Mouse (Mus musculus) olfactory bulb, adult 2 months (tissue): ENCODE data around the gene Enho. TPM values are rescaled to one million over a fixed set of nuclear protein-coding genes. Genes with fewer than 3 reads are reported as not detected.

Experiments used
- H3K27ac ChIP-seq: fragments of 200-500 bp; 2 replicates; pipeline ENCODE4 v1.5.1; 2012; ENCODE audit warnings: low read depth, low read length; ENCODE audit not compliant: insufficient read depth
- H3K4me1 ChIP-seq: fragments of 200-500 bp; 2 replicates; pipeline ENCODE4 v1.6.1; 2012; ENCODE audit warnings: low read length; ENCODE audit not compliant: control insufficient read depth, insufficient read depth
- H3K4me3 ChIP-seq: fragments of 200-500 bp; 2 replicates; pipeline ENCODE4 v1.5.1; 2012; ENCODE audit warnings: mild to moderate bottlenecking, low read depth, low read length, moderate library complexity; ENCODE audit not compliant: insufficient read depth
- CTCF ChIP-seq: fragments of 200-500 bp; IDR thresholded peaks from 2 replicates; pipeline ENCODE4 v1.5.1; 2012; ENCODE audit warnings: low read depth, mild to moderate bottlenecking, low read length, moderate library complexity; ENCODE audit not compliant: insufficient read depth
- POLR2A ChIP-seq: fragments of 200-500 bp; IDR thresholded peaks from 2 replicates; pipeline ENCODE4 v1.6.1; 2012; ENCODE audit warnings: mild to moderate bottlenecking, low read depth, low read length, moderate library complexity; ENCODE audit not compliant: insufficient read depth
- WGBS: fragments of 180-500 bp; shearing (Covaris S2); methylation state at CpG from one replicate; pipeline ENCODE4 v1.1.7; 2018; 5-methylcytosine and 5-hydroxymethylcytosine counted together
- polyA plus RNA-seq: library from polyadenylated mRNA; stranded (reverse); fragments of >200 nt; gene quantifications from 2 replicates; pipeline ENCODE4 v1.2.4, GENCODE M21; 2012; ENCODE audit warnings: low replicate concordance; ENCODE audit not compliant: missing spikeins, insufficient read depth, insufficient read length

Enho gene
- polyA plus RNA-seq, 1 experiment: not detected

GRCm38 (mm10) chr4:41622071-41622470, 18.1 kb downstream of the Enho start:
- TF ChIP-seq CTCF: no peak
- no peak for TF ChIP-seq POLR2A
- Histone ChIP-seq H3K27ac (no peak overlapping the region), H3K4me3 (no peak overlapping the region), H3K4me1 (peaks cover 17% of the 10 kb centered on the region)
- 87% methylated on average over 14 of the region's 14 CpGs for WGBS

DNA sequence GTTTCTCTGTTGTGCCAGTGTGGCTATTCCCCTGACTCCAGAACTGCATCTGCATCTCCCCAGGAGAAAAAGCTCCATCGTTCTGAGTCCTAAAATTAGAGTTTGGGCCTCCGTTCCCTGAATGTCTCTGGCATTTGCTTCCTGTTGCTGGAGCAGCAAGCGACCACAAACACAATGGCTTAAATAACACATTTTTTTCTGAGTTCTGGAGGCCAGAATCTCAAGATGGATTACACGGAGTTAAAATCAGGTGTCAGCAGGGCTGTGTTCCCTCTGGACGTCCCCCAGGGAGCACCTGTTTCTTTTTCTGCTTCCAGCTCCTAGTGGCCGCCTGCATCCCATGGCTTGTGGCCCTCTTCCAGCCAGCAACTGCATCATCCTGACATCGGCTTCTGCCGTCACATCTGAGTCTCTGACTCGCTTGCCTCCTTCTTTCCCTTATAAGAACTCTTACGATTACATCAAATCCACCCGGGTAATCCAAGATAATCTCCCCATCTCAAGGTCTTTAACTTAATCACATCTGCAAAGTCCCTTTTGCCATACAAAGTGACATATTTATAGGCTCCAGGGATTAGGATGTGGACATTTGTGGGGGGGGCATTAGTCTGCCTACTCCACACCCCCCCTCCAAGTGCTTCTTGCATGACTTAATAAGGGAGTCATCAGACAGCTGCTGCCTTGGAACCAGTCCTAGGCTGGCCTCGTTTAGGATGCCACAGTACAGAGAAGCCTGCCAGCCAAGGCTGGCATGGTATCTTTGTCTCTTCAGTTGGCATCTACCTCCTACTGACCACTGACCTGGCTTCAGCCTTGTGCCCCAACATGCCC, 21.0 kb downstream of the Enho start:
- TF ChIP-seq CTCF: no peak
- TF ChIP-seq POLR2A: no peak
- WGBS: 41% methylated on average over 12 of the region's 12 CpGs
- H3K4me1 ChIP-seq: peaks cover 32% of the 10 kb centered on the region
- H3K4me3 ChIP-seq: no peak overlapping the region
- H3K27ac ChIP-seq: 0 out of 2 replicates have a peak overlapping the region, but pooled peaks have one; percentile 6

DNA sequence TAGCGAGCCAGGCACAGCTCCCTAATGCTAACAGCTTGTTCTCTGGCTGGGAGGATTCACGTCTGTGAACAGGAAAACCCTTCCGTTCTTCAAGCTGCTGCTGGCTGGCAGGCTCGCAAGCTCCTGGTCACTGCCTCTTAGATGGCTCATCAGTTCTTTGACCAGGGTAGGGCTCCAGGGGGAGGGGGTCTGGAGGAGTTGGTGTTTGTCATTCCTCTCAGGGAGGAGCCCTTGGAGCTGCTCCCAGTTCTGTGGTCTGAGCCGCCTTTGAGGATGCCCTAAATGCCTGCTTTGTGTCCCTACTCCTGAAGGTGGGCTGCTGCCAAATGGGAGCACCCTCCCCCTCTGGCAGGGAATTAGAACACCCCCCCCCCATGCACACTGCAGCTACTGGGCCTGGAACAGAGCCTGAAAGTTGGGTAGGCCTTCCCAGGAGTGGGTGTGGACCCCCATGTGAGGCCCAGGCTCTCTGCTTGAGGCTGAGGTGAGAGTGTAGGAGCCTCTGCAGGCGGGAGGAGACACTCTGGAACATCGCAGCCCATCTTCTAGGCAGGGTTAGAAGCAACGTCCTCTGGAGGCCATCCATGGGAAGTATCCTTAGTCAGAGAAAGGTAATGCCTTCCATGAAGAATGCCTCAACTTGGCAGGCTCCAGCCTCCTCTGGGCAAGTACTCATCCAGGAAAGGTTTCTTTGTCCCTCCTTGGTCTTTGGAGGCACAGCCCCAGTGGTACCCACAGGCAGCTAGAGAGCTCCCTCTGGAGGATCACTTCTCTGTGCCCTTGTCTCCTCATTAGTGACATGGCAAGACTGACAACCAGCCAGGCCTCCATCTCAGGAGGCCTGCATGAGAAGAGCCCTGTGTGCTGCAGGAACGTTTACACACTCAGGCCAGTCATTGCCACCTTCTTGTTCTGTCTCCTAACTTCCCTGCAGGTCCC, 24.2 kb downstream of the Enho start:
- Histone ChIP-seq H3K4me1 (peaks cover 28% of the 10 kb centered on the region), H3K27ac (peak overlapping the region; percentile 73)
- WGBS: 48% methylated on average over 9 of the region's 9 CpGs

DNA sequence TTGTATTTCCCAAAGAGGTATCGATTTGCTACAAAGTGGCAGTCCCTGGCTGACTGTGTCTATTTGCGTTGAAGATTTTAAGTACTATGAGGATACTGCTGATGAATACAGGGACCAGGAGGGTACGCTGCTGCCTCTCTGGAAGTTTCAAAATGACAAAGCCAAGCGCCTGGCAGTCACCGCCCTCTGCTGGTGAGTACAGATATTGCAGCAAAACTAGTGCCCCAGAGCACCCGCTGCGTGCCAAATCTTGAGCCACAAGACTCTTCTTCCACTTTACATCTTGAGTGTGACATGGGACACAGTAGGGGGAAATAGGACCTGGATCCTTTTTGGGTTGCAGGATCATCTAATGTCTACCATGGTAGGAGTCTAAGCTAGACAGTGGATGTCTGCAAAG, 26.0 kb downstream of the Enho start:
- Histone ChIP-seq H3K4me3 (no peak overlapping the region), H3K27ac (no peak overlapping the region), H3K4me1 (peaks cover 25% of the 10 kb centered on the region)
- 7% methylated on average over 7 of the region's 7 CpGs for WGBS
- peak; percentile 88 for TF ChIP-seq CTCF
- TF ChIP-seq POLR2A: no peak

More for the DNA sequence above, 24.2 kb downstream of the Enho start:
- H3K4me3 ChIP-seq: no peak overlapping the region
- no peak for TF ChIP-seq CTCF

- 64% methylated on average over 8 of the region's 8 CpGs for WGBS
- TF ChIP-seq POLR2A: no peak
- no peak for TF ChIP-seq CTCF
- peaks cover 14% of the 10 kb centered on the region for H3K4me1 ChIP-seq
These were observed 28.0 kb downstream of the Enho start for GRCm38 (mm10) chr4:41612166-41612565.

DNA sequence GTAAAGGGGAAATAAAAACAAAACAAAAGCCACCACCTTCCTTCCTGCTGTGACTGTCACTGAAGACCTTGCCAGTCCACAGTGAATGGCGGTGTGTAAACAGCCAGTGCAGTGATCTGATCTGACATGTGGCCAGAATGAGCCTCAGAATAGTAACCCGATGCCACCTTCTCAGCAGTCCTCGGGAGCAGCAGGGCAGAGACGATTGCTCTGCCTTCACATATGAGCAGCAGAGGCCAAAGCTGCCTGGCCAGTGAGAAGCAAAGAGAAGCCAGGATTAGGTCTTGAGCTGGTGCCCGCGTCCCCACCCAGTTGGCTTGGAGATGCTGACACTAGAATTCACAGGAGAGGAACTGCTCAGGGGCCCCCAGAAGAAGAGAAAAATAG, 29.5 kb downstream of the Enho start:
- no peak overlapping the region for H3K4me3 ChIP-seq
- H3K4me1 ChIP-seq: peaks cover 5% of the 10 kb centered on the region
- TF ChIP-seq CTCF (no peak), POLR2A (no peak)
- 53% methylated on average over 6 of the region's 6 CpGs for WGBS
- no peak overlapping the region for H3K27ac ChIP-seq

More at GRCm38 (mm10) chr4:41612166-41612565, 28.0 kb downstream of the Enho start:
- H3K4me3 ChIP-seq: no peak overlapping the region
- H3K27ac ChIP-seq: no peak overlapping the region

- TF ChIP-seq POLR2A (no peak), CTCF (no peak)
- Histone ChIP-seq H3K4me3 (no peak overlapping the region), H3K27ac (no peak overlapping the region), H3K4me1 (no peaks in the 10 kb centered on the region)
- WGBS: 75% methylated on average over 10 of the region's 10 CpGs
These were observed 30.2 kb downstream of the Enho start for GRCm38 (mm10) chr4:41609681-41610593.

DNA sequence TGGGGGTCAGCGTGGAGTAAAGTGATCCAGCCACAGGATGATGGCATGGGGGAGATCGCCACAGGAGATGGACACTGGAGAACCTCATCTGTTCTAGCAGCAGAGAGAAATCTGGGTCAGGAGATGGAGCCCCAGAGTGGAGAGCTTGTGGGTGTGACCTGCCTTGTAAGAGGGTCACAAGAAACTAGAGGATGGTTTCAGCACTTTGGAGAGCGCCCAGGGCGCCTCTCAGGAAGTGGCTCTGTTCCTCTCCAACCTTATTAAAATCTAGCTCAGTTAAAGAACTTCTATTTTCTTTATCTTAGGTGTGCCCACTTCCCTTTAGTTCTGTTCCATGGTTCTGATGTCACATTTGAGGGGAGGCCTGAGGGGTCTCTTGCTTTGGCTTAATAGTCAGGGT, 33.3 kb downstream of the Enho start:
- TF ChIP-seq CTCF: no peak
- no peak for TF ChIP-seq POLR2A
- 83% methylated on average over 4 of the region's 4 CpGs for WGBS

More for the DNA sequence above, 33.3 kb downstream of the Enho start:
- Histone ChIP-seq H3K27ac (no peak overlapping the region), H3K4me3 (no peak overlapping the region), H3K4me1 (peaks cover 3% of the 10 kb centered on the region)
